Mouse (Mus musculus): ENCODE results near the gene Trim27. TPM values are rescaled to one million over a fixed set of nuclear protein-coding genes. Genes with fewer than 3 reads are reported as not detected.

Gene Trim27
- total and polyA plus RNA-seq, 3 experiments, result 134 to 198 (median 146) TPM

DNA sequence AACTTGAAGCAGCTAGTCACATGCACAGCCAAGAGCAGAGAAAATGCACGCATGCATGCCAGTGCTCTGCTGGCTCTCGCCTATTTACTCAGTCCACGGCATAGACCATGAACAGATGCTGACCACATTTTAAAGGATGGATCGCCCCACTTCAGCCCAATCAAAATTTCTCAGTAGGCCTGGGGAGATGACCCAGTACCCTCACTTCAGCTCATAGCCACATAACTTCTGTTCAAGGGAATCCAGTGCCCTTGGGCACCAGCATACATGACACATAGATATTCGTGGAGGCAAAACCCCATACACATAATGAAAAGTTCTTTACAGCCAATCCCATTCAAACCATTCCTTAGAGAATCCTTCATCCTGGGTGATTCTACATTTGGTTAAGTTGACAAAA lies 18.5 kb downstream of the Trim27 start:
- Histone ChIP-seq H3K4me1 (ENCODE audit: control insufficient read depth in 1 of 2, insufficient read depth in 2 of 2) (peaks cover 0 to 12% of the 10 kb centered on the region in 2 experiments; a peak in 1 of 4 replicates), H3K4me2 (ENCODE audit: insufficient read depth, low read depth, poor library complexity, severe bottlenecking) (no peak overlapping the region), H3K27me3 (replicated peaks) (peaks cover 6% of the 10 kb centered on the region), H3K79me2 (replicated peaks; ENCODE audit: control insufficient read depth, extremely low read depth, insufficient read depth, poor library complexity, severe bottlenecking) (no peaks in the 10 kb centered on the region), H3K9me3 (replicated peaks; ENCODE audit: low read length) (no peaks in the 10 kb centered on the region), H3K27ac (ENCODE audit: insufficient read depth, low read depth) (no peak overlapping the region), H3K4me3 (replicated peaks in 1 of 3; ENCODE audit: low read depth in 2 of 3, low read length in 2 of 3, poor library complexity in 1 of 3) (no peak overlapping the region), H3K36me3 (replicated peaks in 1 of 2; ENCODE audit: control insufficient read depth in 1 of 2, insufficient read depth in 1 of 2, low read length in 1 of 2) (peaks cover 0 to 28% of the 10 kb centered on the region in 2 experiments), H3K9ac (ENCODE audit: insufficient read depth, low read depth) (no peak overlapping the region)
- DNase-seq (ENCODE audit: extremely low read depth), result no peak
- dilution Hi-C loops (cut with MboI; ENCODE audit: extremely low pct_ligation_motif_present, extremely low pct_unique_long_range_greater_than_20kb, low sequenced_read_pairs), result no loop called here
- in situ Hi-C loops (cut with MboI; ENCODE audit: low pct_ligation_motif_present, low pct_unique_long_range_greater_than_20kb, low sequenced_read_pairs), result no loop called here
- no peak for TF ChIP-seq EP300 (IDR thresholded peaks at IDR 0.05; ENCODE audit: low read length)
- TF ChIP-seq USF2 (conservative IDR thresholded peaks at IDR 0.05; ENCODE audit: low read depth, low read length), result no peak
- TF ChIP-seq POLR2A (IDR thresholded peaks at IDR 0.05; ENCODE audit: low read depth, low read length), result no peak
- TF ChIP-seq TCF12 (IDR thresholded peaks at IDR 0.05; ENCODE audit: low read depth, low read length), result no peak
- TF ChIP-seq TBP (conservative IDR thresholded peaks at IDR 0.05; ENCODE audit: low read depth, low read length), result no peak
- TF ChIP-seq RCOR1 (conservative IDR thresholded peaks at IDR 0.05; ENCODE audit: low read depth, low read length), result no peak
- TF ChIP-seq ETS1 (conservative IDR thresholded peaks at IDR 0.05; ENCODE audit: low read depth, low read length), result no peak
- TF ChIP-seq PAX5 (IDR thresholded peaks at IDR 0.05; ENCODE audit: low read length), result no peak
- TF ChIP-seq MAFK (IDR thresholded peaks at IDR 0.05; ENCODE audit: insufficient replicate concordance, low read length), result no peak
- no peak for TF ChIP-seq NRF1 (IDR thresholded peaks at IDR 0.05; ENCODE audit: low read depth, low read length)
- TF ChIP-seq E2F4 (IDR thresholded peaks at IDR 0.05; ENCODE audit: insufficient replicate concordance, low read depth, low read length), result no peak
- no peak for TF ChIP-seq CHD1 (IDR thresholded peaks at IDR 0.05; ENCODE audit: low read depth, low read length)
- no peak for TF ChIP-seq MAX (IDR thresholded peaks at IDR 0.05; ENCODE audit: low read length)
- no peak for TF ChIP-seq MAZ (IDR thresholded peaks at IDR 0.05; ENCODE audit: low read depth, low read length)
- TF ChIP-seq RAD21 (IDR thresholded peaks at IDR 0.05; ENCODE audit: low read depth, low read length), result no peak

DNA sequence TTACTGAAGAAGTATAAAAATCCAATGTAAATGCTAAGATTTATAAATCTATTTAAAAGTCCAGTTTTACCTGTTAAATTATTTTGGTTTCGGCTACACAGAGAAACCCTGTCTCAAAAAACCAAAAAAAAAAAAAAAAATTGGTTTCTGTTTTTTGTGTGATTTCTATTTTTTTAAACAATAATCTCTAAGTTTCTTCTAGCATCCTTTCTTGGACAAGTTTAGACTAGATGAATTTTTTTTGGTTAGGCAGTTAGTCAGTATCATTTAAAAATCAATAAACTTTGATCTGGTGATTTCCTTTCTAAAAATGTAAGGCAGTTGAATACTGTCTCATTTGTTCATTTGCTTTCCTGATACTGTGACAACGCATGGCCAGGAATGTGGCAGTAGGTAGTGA lies 19.1 kb downstream of the Trim27 start:
- TF ChIP-seq JUN (IDR thresholded peaks at IDR 0.05; ENCODE audit: insufficient read depth, low read depth, low read length) (no peak), ZNF384 (IDR thresholded peaks at IDR 0.05; ENCODE audit: low read depth, low read length) (peak; percentile 63; the same call in 1 of the 2 replicates)
- Histone ChIP-seq H3K27me3 (replicated peaks) (peaks cover 6% of the 10 kb centered on the region), H3K36me3 (replicated peaks in 1 of 2; ENCODE audit: control insufficient read depth in 1 of 2, insufficient read depth in 1 of 2, low read length in 1 of 2) (peaks cover 0 to 22% of the 10 kb centered on the region in 2 experiments), H3K9ac (ENCODE audit: insufficient read depth, low read depth) (no peak overlapping the region; the same call in 1 of the 2 replicates), H3K27ac (ENCODE audit: insufficient read depth, low read depth) (no peak overlapping the region), H3K4me3 (replicated peaks in 1 of 3; ENCODE audit: low read depth in 2 of 3, low read length in 2 of 3, poor library complexity in 1 of 3) (no peak overlapping the region), H3K4me2 (ENCODE audit: insufficient read depth, low read depth, poor library complexity, severe bottlenecking) (peak overlapping the region; percentile 83), H3K79me2 (replicated peaks; ENCODE audit: control insufficient read depth, extremely low read depth, insufficient read depth, poor library complexity, severe bottlenecking) (no peaks in the 10 kb centered on the region), H3K4me1 (ENCODE audit: control insufficient read depth in 1 of 2, insufficient read depth in 2 of 2) (peaks cover 0 to 12% of the 10 kb centered on the region in 2 experiments; a peak in 1 of 4 replicates), H3K9me3 (replicated peaks; ENCODE audit: low read length) (peaks cover 3% of the 10 kb centered on the region)
- dilution Hi-C loops (cut with MboI; ENCODE audit: extremely low pct_ligation_motif_present, extremely low pct_unique_long_range_greater_than_20kb, low sequenced_read_pairs) (no loop called here), in situ Hi-C loops (cut with MboI; ENCODE audit: low pct_ligation_motif_present, low pct_unique_long_range_greater_than_20kb, low sequenced_read_pairs) (no loop called here)
- DNase-seq (ENCODE audit: extremely low read depth), result no peak

Data from CH12.LX (cell line).